Mouse (Mus musculus) midbrain, postnatal 0 days (tissue): ENCODE measurements at regions not wholly inside any gene's neighbourhood (a gene's known extent, or its start where the extent isn't known, plus 50 kb on each side); places are given as distances from the start of the nearest gene placed in this dataset.
"Not testable (repeated sequence)": the region's sequence is repeated elsewhere in the genome, so short reads cannot be mapped to it uniquely, and the experiment has no call there.

Source experiments
- ATAC-seq: fragments of 200-750 bp; cut with Nextera tagmentation; 2 replicates; pipeline ENCODE4 v1.8.0; 2017; ENCODE audit warnings: moderate number of reproducible peaks, mild to moderate bottlenecking, moderate TSS enrichment, moderate library complexity; ENCODE audit not compliant: low FRiP score
- DNase-seq: peaks from one replicate; pipeline ENCODE4 v3.0.0-alpha.2; 2015; ENCODE audit warnings: low spot score
- H3K27ac ChIP-seq: fragments of 300-500 bp; sonication (generic); 2 replicates; pipeline ENCODE4 v1.5.1; 2014; ENCODE audit warnings: low read depth, mild to moderate bottlenecking, low read length, mixed read lengths
- H3K27me3 ChIP-seq: fragments of 300-500 bp; sonication (generic); 2 replicates; pipeline ENCODE4 v1.6.1; 2014; ENCODE audit warnings: low read length, control low read depth, mixed read lengths; ENCODE audit not compliant: insufficient read depth
- H3K36me3 ChIP-seq: fragments of 300-500 bp; sonication (generic); 2 replicates; pipeline ENCODE4 v1.6.1; 2014; ENCODE audit warnings: low read length, control low read depth, mixed read lengths; ENCODE audit not compliant: insufficient read depth
- H3K4me1 ChIP-seq: fragments of 300-500 bp; sonication (generic); 2 replicates; pipeline ENCODE4 v1.6.1; 2014; ENCODE audit warnings: mild to moderate bottlenecking, control low read depth, antibody characterized with exemption, low read length, mixed read lengths; ENCODE audit not compliant: insufficient read depth
- H3K4me2 ChIP-seq: fragments of 300-500 bp; sonication (generic); 2 replicates; pipeline ENCODE4 v1.6.1; 2014; ENCODE audit warnings: low read depth, mild to moderate bottlenecking, low read length, mixed read lengths; ENCODE audit not compliant: poor library complexity, severe bottlenecking
- H3K4me3 ChIP-seq: fragments of 300-500 bp; sonication (generic); 2 replicates; pipeline ENCODE4 v1.5.1; 2014; ENCODE audit warnings: low read depth, mild to moderate bottlenecking, low read length, moderate library complexity
- H3K9ac ChIP-seq: fragments of 300-500 bp; sonication (generic); replicated peaks from 2 replicates; pipeline ENCODE4 v1.6.1; 2014; ENCODE audit warnings: mild to moderate bottlenecking, low read length, moderate library complexity, mixed read lengths; ENCODE audit not compliant: poor library complexity, severe bottlenecking
- H3K9me3 ChIP-seq: fragments of 300-500 bp; sonication (generic); 2 replicates; pipeline ENCODE4 v1.6.1; 2016; ENCODE audit warnings: low read length, control low read depth
- WGBS: fragments of 180-500 bp; shearing (Covaris S2); extraction: QIAGEN DNeasy Blood & Tissue Kit; methylation state at CpG from one replicate; pipeline ENCODE4 v1.1.7; 2014; 5-methylcytosine and 5-hydroxymethylcytosine counted together

GRCm38 (mm10) chr12:23325756-23326155 is 454.3 kb downstream of the Gm10330 start:
- not testable (repeated sequence) for H3K9me3 ChIP-seq, H3K4me2 ChIP-seq, H3K36me3 ChIP-seq, H3K27ac ChIP-seq, H3K27me3 ChIP-seq, H3K9ac ChIP-seq, H3K4me1 ChIP-seq, ATAC-seq, DNase-seq, H3K4me3 ChIP-seq
- 36% methylated on average over 1 of the region's 2 CpGs for WGBS

DNA sequence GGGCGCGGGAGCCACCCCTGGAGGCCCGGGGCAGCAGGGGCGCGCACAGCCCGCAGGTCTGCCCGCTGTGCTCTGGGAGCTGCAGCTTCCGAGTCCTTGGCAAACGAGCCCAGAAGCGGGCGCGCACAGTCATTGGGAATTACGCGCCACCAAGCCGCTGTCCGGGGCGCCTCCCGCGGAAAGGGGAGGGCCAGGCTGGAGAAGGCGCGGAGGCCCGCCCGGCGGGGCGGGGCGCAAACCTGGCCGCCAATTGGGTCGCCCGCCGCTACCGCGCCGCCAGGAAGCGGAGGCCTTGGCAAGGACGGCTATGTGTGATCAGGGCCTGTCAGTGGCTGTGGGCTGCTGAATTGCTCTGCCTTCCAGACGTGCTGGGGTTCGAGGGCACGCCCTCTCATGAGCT is 464.9 kb downstream of the Gm10330 start:
- H3K36me3 ChIP-seq, H3K9me3 ChIP-seq, H3K27me3 ChIP-seq, H3K4me2 ChIP-seq, H3K4me1 ChIP-seq, ATAC-seq, H3K9ac ChIP-seq, H3K27ac ChIP-seq: not testable (repeated sequence)
- DNase-seq, result peak; percentile 0
- peak overlapping the region; percentile 15; the same call in 1 of the 2 replicates for H3K4me3 ChIP-seq
- WGBS, result 3% methylated on average over 19 of the region's 38 CpGs
